Mouse (Mus musculus): ENCODE measurements around the gene Hist2h3c1.
A peak's percentile ranks its signal among the peaks of the same experiment; 100 is the strongest.

GRCm38 (mm10) chr3:96197129-96197749 lies 49.2 kb upstream of the Hist2h3c1 start:
- TF ChIP-seq POLR2A (IDR thresholded peaks at IDR 0.05; ENCODE audit: insufficient read depth, low read depth, low read length), result peak; percentile 98
- no peak; the same call in 1 of the 2 replicates for TF ChIP-seq EP300 (IDR thresholded peaks at IDR 0.05; ENCODE audit: insufficient read depth, low read depth, low read length)
